Mouse (Mus musculus): ENCODE data around the gene Btg4.
A peak's percentile ranks its signal among the peaks of the same experiment; 100 is the strongest.

DNA sequence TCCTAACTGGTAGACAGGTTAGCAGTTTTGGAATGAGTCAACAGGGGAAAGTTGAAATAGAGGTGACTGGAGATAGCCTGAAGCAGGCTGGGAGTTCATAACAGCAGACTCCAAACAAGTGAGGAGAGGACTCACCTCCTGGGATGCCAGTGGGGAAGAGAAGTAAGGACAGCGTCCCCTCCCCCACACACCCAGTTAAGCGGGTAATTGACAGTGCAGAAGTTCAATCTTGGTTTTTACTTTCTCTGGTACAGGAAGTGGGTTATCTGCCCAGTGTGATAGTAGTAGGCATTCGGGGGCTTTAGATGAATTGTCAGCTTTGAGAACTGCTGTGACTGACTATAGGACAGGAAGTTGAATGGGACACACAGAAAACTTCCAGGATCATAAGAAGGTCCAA is 40.4 kb upstream of the Btg4 start:
- 0 out of 2 replicates have a peak, but pooled peaks have one; percentile 41 for TF ChIP-seq SIN3A (IDR thresholded peaks at IDR 0.05; ENCODE audit: low read length)
- TF ChIP-seq POLR2AphosphoS5 (IDR thresholded peaks at IDR 0.05; ENCODE audit: borderline replicate concordance, low read depth, low read length): no peak
- TF ChIP-seq NRF1 (IDR thresholded peaks at IDR 0.05; ENCODE audit: insufficient read depth, low read depth, low read length, poor library complexity, severe bottlenecking): no peak
- no peak; the same call in 1 of the 2 replicates for TF ChIP-seq MAX (IDR thresholded peaks at IDR 0.05; ENCODE audit: low read length)
- TF ChIP-seq USF2 (IDR thresholded peaks at IDR 0.05; ENCODE audit: borderline replicate concordance in 1 of 2, insufficient read depth in 1 of 2, low read depth in 1 of 2, low read length in 2 of 2): no peak
- no peak for TF ChIP-seq POLR2A (IDR thresholded peaks at IDR 0.05; ENCODE audit: control insufficient read depth in 1 of 2, insufficient read depth in 1 of 2, low read depth in 1 of 2, low read length in 2 of 2, poor library complexity in 1 of 2)
- no peak for TF ChIP-seq MEF2A (IDR thresholded peaks at IDR 0.05; ENCODE audit: extremely low read depth, insufficient replicate concordance, low read depth, low read length, poor library complexity, severe bottlenecking)
- no peak for TF ChIP-seq JUND (IDR thresholded peaks at IDR 0.05; ENCODE audit: low read depth, low read length)
- no peak for TF ChIP-seq CTCF (IDR thresholded peaks at IDR 0.05 in 2 of 3, conservative IDR thresholded peaks at IDR 0.05 in 1 of 3; ENCODE audit: control insufficient read depth in 1 of 3, insufficient read depth in 1 of 3, low read depth in 2 of 3, low read length in 3 of 3, poor library complexity in 1 of 3, severe bottlenecking in 1 of 3)
- peak; percentile 85 to 86 for TF ChIP-seq EP300 (IDR thresholded peaks at IDR 0.05; ENCODE audit: low read depth in 1 of 2, low read length in 2 of 2)
- peak; percentile 85 for TF ChIP-seq GATA1 (IDR thresholded peaks at IDR 0.05; ENCODE audit: low read depth, low read length)
- no peak for TF ChIP-seq UBTF (IDR thresholded peaks at IDR 0.05; ENCODE audit: borderline replicate concordance, insufficient read depth, low read depth, low read length)
- TF ChIP-seq ZC3H11A (IDR thresholded peaks at IDR 0.05; ENCODE audit: low read depth, low read length): no peak
- TF ChIP-seq CHD2 (IDR thresholded peaks at IDR 0.05; ENCODE audit: low read length): peak; percentile 65

All from MEL (cell line).